Mouse (Mus musculus) cerebellum, adult 18-20 months (tissue): ENCODE measurements around the gene Eif4e2.

Experiments used
- DNase-seq, 2 experiments: peaks; one replicate each; pipeline ENCODE4 v3.0.0; 2021

Eif4e2 gene

GRCm38 (mm10) chr1:87203779-87204178 is 9.9 kb upstream of the Eif4e2 start:
- no peak for DNase-seq

- no peak for DNase-seq
Measured at GRCm38 (mm10) chr1:87204465-87204864, 9.2 kb upstream of the Eif4e2 start, which contains the start of gene Chrng. Gene Chrng, plus strand, starts transcription at chr1:87204657.

DNA sequence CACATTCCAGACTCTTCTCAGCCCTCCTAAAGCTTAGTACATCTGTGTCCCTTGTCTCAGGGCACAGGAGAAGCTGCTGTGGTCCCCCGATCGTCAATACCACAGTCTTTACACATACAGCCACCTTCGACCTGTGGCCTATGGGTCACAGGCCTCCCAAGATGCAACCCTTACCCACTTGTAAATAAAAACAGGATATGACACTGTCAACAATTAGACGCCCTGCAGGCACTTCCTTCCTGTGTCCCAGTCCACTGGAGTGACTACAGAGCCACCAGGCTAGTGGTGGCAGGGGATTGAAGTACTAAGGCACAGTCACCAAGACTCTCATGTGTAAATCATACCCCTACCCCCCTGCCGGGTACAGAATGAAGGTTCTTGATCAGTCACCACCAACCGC is 8.7 kb upstream of the Eif4e2 start:
- DNase-seq = no peak

DNA sequence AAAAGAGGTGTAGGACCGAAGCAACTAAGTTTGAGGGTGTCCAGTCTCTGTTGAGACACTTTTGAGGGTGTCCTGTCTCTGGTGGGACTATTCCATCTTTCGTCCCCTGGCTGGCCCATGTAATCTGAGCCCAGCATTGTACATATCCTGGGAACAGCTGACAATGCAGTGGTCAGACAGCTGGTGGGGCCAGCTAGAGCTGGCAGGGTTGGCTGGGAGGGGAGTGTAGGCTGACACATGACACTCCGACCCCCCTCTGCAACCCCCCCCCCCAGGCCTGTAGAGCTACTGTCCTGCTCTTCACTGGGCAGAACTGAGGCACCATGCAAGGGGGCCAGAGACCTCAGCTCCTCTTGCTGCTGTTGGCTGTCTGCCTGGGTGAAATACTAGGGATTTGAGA is 8.2 kb upstream of the Eif4e2 start:
- DNase-seq = no peak

DNA sequence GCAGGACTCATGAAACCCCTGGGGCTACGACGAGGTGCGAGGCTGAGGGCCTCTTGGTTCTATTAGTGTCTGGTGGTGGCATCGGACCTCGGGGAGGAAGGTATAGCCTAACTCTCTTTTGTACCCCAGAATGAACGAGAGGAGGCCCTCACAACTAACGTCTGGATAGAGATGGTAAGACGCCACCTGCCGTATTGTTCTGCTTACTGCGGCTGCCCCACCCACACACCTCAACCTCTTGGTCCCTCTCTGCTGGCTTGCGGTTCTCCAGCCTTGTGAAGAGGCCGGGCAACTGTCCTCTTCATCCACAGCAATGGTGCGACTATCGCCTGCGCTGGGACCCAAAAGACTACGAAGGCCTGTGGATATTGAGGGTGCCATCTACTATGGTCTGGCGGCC is 7.4 kb upstream of the Eif4e2 start:
- DNase-seq = no peak

- no peak for DNase-seq
Measured at GRCm38 (mm10) chr1:87211431-87211830, 2.3 kb upstream of the Eif4e2 start.

DNA sequence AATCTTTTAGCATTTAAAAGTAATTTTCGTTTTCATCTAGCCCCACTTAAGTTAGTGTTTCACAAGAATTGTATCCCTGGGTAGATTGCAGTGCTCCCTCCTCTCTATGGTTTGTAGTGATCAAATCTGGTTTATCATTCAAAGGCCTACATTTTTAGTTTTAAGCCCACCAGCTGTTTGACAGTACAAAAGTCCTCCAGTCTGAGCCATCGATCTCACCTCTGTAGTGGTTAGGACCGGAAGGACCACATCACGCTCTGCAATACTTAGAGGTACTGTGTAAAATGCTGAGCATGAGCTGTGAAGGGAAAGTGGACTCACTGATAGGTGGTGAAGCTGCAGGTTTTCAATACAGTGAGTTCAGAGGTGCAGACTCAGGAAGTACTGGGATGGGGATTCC is 1.0 kb downstream of the Eif4e2 start:
- no peak for DNase-seq

DNA sequence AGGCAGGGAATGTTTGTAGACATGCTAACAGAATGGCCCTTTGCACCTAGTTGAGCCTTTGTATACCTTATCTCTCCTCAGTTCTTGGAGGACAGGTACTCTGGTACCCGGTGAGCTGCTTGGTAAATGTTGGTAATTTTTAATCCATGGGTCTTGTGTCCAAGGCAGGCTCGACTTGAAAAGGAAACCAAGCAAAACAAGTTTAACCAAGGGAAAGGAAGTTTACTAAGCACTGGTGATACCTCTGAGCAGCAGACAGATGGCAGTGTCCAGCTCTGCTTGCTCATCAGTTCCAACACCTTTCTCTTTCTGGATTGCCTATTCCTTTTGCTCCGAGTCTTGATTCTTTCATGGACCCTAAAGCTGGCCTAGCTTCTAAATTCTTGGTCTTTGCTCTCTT is 4.2 kb downstream of the Eif4e2 start:
- DNase-seq = no peak

DNA sequence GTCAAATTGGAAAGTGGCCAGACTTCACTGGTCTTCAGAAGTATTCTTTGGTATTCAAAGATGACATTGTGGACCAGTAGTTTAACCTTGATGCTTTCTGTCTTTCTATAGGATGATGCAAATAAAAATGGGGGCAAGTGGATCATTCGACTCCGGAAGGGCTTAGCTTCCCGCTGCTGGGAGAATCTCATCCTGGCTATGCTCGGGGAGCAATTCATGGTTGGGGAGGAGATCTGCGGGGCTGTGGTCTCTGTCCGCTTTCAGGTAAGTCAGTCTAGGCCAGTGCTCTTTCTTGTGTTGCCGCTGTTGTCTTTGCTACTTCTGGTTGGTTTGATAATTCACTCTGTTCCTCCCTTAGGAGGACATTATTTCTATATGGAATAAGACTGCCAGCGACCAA is 12.0 kb downstream of the Eif4e2 start:
- DNase-seq = no peak

GRCm38 (mm10) chr1:87226409-87227159 is 12.9 kb downstream of the Eif4e2 start:
- peak in 1 of 2 experiments; percentile 25 for DNase-seq

DNA sequence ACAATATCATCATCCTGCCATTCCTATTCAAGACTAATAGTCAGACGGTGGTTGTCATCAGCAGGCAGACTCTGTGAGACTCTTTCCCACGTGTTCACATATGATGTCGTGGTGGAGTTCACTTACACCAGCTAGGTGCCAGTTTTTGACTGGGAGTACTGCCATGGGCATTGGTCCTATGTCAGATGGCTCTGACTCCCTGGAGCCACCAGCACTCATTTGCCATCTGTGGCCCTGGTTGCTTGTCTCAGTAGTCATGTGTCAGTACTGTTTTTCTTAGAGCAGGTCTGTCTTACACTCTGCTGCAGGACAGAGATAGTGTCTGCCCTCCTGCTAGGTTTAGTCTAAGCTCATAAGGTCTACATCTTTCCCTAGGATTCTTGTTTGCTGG is 13.4 kb downstream of the Eif4e2 start:
- DNase-seq = peak; percentile 83 to 92

- no peak for DNase-seq
Measured at GRCm38 (mm10) chr1:87230606-87231005, 16.9 kb downstream of the Eif4e2 start.

DNA sequence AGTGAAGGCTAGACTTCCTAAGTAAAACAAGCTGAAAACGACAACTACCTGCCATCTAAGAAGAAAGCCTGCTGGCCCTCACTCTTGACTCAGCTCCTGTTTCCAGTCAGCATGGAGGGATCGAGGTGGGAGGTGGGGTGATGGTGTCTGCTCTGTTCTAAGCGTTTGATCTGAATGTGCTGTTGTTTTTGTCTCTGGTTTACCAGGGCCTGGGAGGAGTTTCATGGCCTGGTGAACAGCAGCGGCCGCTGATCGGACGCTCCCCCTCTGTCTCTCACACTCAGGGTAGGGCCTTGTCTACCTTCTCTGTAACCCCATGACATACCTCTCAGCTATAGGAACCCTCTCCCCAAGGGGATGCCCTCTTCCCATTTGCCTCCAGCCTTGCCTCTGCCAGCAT is 18.5 kb downstream of the Eif4e2 start:
- no peak for DNase-seq

- no peak for DNase-seq
Measured at GRCm38 (mm10) chr1:87239056-87239455, 25.3 kb downstream of the Eif4e2 start.

DNA sequence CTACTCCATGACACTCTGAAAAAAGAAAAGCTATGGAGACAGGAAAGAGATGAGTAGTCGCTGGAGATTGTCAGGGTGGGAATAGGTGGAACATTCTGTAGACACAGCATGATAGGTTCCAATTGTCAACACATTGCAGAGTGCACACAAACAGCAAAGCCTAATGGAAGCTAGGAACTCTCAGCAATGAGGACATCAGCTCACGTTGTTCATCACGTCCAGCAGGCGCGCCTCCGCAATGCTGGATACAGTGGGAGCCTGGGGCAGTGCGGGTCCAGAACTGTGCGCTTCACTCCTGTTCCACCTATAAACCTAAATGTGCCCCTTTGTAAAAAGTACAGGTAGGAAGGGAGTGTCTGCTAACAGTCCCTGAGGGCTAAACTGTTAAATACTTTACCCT is 29.3 kb downstream of the Eif4e2 start:
- no peak for DNase-seq

- DNase-seq = no peak
Measured at GRCm38 (mm10) chr1:87245430-87245829, 31.7 kb downstream of the Eif4e2 start.

DNA sequence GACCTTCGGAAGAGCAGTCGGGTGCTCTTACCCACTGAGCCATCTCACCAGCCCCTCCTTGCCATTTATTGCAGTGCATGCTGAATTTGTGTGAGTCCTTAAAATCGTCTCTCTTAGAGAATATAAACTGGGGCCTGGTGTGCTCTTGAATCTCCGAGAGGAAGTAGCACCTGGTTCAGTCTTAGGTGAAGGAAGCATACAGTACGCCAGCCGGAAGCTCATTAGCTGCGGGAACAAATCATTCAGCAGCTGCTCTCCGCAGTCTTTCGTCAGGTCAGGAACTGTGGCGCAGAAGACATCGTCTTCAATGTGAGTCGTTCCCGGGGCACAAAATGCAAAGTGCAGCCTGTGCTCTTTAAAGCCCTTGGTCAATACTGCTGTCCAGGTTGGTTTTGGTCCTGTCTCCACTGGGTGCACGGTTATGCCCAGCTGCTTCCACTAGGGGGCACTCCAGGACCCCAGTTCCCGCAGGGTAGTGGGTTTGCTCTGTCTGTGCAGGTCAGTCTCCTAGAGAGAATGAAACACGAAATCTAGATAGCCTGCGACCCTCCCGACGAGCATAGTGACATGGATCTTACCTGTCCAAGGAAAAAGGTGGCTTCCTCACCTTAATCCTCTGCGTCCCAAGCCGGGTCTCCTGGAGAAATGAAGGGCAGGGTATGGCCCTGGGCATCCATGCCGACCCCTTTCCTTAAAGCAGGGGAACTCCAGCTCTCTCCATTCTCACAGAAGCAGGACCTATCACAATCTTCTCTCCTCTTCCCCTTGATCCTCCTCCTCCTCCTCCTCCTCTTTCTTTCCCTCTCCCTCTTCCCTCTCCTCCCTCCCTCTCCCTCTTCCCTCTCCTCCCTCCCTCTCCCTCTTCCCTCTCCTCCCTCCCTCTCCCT is 32.5 kb downstream of the Eif4e2 start:
- DNase-seq = peak; percentile 72 to 83

DNA sequence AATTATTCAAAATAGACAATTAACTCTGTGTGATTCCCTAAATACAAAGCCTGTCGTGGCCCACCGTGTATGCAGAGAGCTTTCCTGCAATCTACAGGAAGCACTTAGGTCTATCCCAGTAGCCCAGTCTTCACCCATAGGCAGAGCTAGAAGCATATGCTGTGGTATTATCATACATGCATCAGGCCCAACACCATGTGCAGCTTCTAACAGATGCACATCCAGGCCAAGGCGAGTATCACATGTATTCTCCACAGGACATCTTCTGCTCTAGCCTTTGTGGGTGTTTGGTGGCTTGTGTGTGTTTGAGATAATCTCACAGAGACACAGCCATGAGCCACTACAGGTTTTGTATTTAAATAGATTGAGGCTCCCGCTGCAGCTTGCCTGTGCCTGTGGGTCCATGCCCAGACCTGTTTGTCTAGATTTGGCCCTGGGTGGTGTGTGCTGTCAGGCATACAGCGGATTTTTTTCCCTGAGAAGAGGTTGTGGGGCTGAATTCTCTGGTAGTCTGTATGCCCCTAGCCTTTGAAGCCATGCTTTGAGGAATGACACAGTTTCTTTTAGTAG is 38.4 kb downstream of the Eif4e2 start:
- DNase-seq = no peak

DNA sequence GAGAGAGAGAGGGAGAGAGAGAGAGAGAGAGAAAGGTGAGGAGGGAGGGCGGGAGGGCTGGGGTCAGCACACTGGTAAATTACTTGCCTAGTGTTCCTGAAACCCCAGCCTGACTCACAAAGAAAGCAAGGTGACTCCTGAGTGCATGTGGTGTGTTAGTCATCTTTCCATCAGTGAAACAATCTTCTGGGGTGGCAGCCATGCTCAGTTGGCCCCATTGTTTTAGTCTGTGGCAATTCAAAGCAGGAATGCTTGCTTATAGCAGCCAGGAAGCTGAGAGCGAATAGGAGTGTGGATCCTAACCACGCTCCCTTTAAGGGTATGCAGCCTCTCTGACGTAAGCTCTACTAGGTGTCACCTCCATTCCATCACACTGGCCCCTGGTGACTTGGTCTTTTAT is 41.5 kb downstream of the Eif4e2 start:
- no peak for DNase-seq

DNA sequence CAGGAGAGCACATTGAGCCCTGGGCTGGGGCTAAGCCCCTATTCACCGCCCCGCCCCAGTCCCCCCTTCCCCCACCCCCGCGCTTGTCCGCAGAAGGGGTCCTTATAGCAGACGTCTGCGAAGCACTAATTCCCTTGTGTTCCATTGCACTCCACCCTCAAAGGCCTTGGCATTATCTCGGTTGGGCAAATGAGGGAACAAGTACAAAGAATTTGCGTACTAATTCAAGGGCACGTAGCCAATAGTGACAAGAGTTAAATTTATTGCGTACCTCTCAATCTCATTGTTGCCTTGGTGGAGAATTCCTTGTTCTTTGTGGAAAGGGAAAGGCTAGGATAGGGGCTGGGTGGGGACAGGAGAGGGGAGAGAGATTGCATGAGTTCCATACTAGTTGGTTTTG is 44.0 kb downstream of the Eif4e2 start:
- no peak for DNase-seq

- DNase-seq = no peak
Measured at GRCm38 (mm10) chr1:87258484-87258883, 44.8 kb downstream of the Eif4e2 start.

DNA sequence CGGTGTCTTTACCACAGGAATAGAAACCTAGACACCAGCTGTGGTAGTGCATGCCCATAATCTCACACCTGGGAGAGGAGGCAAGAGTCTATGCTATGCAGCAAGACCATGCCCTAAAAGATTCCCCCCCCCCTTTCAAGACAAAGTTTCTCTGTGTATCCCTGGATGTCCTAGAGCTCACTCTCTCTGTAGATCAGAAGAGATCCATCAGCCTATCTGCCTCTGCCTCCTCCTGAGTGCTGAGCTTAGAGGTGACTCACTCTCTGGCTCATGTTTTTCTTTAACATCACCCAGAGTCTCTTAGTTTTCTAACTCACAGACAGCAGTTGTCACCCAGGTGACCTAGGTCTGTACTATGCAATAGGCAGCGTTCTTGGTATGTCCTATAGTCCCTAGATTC is 45.6 kb downstream of the Eif4e2 start:
- no peak for DNase-seq

- DNase-seq = no peak
Measured at GRCm38 (mm10) chr1:87263257-87263656, 49.5 kb downstream of the Eif4e2 start.

DNA sequence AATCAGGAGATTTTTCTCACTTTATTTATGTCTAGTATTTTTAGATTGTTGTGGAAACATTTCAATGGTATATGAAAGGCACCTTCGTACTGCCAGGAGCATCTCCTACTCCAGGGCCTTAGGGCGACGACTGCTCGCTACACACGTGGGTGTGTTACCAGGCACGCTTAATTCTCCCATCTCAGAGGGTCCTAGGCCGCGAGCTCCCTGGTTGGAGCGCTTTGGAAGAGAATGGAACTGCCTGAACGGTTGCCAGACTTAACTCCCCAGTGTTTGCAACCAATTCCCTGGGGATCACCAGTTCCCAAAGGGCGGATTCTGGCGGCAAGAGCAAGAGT is 50.1 kb downstream of the Eif4e2 start:
- DNase-seq = no peak
